Mouse (Mus musculus): ENCODE data around the gene Inafm1.
"Not testable (repeated sequence)": the region's sequence is repeated elsewhere in the genome, so short reads cannot be mapped to it uniquely, and the experiment has no call there.

Gene Inafm1

DNA sequence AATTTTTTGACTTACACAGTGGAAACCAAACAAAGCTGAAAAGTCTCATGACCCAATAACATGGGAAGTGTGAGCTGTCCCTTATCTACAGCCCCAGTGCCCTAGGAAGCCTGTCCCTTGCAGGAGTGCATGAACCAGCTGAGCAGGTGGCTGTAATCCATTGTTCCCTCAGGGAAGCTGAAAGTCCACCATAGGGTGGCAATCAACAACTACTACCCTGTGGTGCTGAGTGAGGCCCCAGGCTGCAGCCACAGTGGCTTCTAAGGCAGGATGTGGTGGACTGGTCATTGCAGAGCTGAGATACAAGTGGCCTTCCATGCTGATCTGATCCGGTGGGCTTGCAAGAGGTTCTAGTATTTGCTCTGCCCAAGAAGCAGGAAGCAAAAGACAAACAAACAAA is 12.3 kb downstream of the Inafm1 start:
- no peak for DNase-seq

DNA sequence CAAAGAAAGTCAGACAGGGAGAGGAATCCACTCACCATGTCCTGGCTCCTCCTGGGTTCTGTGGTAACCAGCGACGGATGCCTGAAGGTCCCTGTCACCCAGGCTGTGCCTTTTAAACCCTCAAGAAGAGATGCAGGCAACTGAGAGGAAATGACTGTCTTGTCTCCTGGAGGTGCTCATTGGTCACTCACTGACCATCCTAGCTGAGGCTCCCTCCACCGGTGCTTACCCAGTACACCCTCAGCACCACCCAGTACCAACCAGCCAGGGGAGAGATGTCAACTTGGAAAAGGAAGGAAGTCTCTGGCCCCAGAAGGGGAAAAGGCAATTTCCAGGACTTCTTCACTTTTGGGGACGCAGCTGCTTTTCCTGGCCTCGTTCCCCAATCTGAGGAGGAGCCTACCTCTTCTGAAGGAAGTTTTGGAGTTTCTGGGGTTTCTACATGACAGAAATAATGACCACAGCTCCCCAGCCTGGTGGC is 14.3 kb downstream of the Inafm1 start, which contains the start of gene C5ar1:
Gene C5ar1, minus strand, starts transcription at position 431 of the 481 bp plus-strand sequence.
- DNase-seq = no peak

DNA sequence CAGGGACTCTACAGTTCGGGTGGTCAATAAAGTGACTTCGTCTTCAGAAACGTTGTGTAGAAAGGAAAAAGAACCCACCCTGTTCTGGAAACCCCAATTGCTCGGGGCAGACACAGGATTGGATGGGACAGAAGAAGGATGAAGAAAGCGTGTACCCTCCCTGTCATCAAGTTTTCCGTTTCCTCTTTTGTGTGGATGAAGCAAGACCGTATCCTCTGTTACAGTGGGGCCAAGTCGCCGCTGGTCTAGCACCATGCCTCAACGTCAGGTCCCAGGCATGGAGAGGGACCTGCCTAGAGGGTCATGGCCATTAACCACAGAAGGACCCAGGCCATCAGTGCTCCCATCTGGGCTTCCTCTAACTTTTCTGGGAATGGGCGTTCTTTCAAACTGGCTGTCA is 15.6 kb downstream of the Inafm1 start:
- DNase-seq = no peak

DNA sequence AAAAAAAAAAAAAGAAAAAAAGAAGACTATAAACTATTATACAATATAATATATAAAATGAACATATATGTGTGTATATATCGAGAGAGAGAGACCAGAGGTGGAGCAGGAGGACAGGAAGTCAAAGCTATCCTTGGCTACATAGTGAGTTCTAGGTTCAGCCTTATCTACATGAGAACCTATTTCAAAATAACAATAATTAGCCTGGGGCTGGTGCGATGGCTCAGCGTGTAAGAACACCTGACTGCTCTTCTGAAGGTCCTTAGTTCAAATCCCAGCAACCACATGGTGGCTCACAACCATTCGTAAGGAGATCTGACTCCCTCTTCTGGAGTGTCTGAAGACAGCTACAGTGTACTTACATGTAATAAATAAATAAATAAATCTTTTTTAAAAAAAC is 17.5 kb downstream of the Inafm1 start:
- DNase-seq = not testable (repeated sequence)

DNA sequence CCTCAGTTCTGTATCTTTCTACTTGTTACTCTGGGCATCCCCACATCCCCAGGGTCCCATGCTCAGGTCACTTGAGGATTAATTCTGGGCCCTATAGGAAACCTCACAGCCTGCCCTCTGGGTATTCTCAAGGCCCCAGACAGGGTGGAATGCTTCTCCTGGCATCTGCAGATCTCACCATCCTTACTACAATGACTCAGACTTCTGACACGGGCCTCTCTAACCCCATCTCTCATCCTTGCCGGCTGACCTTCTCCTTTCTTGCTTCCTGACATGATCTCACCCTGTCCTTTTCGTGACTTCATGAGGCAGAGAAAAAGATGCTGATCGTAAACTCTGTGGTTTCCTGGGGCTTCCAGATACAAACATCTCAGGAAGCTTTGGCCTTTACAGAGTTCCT is 19.2 kb downstream of the Inafm1 start:
- no peak for DNase-seq

DNA sequence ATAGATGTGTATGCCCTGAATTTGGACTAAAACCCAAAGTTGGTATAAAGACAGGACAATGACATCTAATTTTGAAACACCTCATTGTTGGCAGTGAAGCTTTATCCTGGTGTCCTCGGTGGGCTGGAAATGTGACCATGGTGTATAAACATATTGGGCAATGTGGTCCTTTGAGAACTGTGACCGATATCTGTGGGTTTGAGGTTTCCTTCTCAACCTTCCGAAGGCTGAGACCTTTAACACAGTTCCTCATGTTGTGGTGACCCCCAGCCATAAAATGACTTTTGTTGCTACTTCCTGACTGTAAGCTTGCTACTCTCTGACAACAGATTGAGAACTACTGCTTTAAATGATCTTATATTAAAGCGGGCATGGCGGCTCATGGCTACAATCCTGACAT is 22.7 kb downstream of the Inafm1 start:
- DNase-seq = no peak

DNA sequence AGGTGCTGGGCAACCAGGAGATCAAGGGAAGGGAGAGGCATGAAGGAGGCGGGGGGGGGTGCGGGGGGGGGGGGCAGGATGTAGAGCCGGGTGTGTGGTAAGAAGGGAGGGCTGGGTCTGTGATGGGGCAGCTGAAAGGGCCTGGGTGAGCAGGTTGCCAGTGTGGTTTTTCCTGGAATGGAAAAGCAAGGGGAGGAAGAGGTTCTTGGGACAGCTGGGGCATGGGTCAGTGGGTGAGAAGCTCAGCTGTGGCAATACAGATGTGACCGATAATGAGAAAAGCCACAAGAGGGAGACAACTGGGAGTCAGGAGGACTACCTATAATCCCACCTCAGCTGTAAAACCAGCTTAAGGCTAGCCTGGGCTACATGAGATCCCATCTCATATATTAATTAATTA is 27.5 kb downstream of the Inafm1 start:
- no peak for DNase-seq

DNA sequence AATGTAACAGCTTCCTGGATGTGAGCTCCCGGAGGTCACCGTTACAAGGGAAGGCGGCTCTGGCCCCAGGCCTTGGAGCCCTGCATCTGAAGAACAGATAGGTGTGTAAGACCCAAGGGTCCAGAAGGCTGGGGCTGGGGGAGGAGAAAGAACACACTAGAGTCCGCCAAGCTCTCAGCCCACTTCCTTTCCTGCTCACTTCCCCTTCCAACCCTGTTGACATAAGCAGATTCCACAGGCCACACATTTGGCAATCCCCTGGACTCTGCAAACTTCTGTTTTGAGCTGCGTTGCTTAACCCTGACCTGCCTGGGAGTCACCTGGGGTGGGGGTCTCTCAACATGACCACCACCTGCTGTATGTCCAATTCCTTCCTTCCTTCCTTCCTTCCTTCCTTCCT is 29.4 kb downstream of the Inafm1 start, which contains the start of gene C5ar2:
Gene C5ar2, minus strand, starts transcription at position 88 of the 400 bp plus-strand sequence.
- DNase-seq = no peak

DNA sequence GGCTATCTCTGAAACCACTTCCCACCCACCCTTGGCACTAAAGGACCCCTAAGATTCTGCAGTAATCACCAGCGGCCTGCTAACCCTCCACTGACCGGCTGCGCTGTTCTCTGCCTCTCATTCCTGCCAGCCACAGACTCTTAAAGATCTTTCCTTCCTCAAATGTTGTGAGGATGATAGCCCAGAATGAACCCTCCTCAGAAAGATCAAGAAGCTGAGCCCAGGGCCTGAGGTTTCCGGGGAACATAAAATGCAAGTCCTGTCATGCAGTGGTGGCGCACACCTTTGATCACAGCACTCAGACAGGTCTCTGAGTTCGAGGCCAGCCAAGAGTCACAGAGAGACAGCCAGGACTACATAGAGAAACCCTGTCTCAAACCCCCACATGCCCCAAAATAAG is 31.2 kb downstream of the Inafm1 start:
- DNase-seq = no peak

DNA sequence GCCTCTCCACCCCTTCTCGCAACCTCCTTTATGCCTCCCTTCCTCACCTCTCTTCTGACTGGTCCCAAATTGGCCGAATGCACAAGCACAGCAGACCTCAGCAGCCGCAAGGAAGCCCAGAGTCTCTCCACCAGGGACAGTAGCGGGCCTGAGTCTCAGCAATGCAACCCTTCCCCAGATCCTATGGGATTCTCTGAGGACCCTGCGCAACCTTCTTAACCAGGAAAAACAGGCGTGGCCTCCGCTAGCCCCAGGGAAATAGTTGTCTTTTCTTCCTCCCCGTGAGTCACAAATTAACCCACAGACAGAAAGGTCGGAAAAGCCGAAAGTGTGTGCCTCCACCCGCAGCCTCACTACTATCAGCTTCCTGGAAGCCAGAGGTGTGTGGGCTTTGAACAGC is 31.6 kb downstream of the Inafm1 start:
- no peak for DNase-seq

DNA sequence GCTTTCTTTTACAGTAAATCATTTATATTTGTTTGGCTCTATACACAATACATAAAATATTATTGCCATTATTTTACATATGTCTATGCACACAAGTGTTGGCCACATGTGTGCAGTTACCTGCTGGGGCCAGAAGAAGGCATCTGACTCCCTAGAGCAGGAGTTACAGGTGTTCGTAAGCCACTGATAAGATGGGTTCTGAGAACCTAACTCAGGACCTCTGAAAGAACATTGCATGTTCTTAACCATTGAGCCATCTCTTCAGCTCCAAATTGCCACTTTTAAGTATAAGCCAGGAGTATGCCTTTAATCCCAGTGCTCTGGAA is 32.5 kb downstream of the Inafm1 start:
- DNase-seq = no peak

DNA sequence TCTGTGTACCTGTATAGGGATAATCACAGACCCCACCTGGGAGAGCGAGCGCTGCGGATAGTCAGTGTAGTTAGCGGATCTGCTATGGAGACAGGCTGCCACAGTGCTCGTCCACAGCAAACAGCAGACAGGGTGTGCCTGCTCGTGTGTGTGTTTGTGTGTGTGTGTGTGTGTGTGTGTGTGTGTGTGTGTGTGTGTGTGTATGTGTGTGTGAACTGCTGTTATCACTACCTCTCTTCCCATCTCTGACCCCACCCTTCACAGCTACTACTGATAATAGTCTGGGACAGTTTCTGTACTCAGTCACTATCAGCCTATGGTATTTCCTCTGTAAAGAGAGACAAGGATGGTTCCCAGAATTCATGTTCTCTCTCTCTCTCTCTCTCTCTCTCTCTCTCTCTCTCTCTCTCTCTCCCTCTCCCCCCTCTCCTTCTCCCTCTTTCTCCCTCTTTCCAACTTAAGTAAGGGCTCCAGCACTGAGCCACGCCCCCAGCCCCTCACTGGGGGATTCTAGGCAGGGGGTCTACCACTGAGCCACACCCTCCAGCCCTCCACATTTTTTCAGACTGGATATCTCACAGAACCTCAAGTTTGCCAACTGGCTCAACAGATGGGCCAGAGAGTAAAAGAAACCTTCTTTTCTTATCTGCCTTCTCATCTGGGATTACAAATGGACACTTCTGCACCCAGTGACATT is 33.0 kb downstream of the Inafm1 start:
- DNase-seq = no peak

DNA sequence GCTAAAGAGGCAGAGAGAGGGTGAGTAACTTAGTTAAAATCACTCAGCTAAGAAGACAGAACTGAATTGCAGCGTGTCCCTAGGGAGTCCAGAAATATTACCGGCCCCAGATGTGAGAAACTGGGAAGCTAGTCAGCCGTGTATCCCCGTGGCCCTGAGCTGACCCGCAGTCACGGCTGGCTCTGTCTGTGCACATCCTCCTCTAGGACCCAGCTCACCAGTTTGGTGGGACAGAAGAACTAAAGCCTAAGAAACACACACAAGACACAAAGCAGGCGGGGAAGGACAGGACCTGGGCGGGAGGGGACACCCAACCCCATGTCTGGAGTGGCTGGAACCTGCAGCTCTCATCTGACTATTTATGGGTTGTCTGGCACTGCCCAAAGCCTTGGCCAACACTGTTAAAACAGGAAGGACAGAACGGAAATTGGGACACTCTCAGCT is 33.8 kb downstream of the Inafm1 start:
- no peak for DNase-seq

DNA sequence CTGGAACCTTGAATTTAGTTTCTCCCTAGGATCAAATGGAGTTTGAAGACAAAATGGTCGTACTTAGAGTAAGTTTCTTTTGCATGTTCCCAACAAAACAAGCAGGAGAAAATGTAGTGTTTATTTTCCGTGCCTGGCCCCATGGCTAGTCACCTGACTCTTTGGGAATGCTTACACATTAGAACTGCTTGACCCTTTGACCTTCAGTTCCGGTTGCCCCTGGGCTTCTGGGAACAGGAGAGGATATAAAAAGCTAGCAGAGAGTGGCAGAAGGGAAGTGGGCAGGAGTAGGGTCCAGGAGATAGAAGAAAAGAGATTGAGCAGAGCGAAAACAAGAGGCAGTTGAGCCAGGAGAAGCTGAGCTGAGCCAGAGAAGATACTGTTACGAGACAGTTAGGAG is 43.5 kb downstream of the Inafm1 start:
- peak; percentile 77 for DNase-seq

Measured in kidney, adult 11 months (tissue).